Mouse (Mus musculus): ENCODE measurements at regions not wholly inside any gene's neighbourhood (a gene's known extent, or its start where the extent isn't known, plus 50 kb on each side); places are given as distances from the start of the nearest gene placed in this dataset.

DNA sequence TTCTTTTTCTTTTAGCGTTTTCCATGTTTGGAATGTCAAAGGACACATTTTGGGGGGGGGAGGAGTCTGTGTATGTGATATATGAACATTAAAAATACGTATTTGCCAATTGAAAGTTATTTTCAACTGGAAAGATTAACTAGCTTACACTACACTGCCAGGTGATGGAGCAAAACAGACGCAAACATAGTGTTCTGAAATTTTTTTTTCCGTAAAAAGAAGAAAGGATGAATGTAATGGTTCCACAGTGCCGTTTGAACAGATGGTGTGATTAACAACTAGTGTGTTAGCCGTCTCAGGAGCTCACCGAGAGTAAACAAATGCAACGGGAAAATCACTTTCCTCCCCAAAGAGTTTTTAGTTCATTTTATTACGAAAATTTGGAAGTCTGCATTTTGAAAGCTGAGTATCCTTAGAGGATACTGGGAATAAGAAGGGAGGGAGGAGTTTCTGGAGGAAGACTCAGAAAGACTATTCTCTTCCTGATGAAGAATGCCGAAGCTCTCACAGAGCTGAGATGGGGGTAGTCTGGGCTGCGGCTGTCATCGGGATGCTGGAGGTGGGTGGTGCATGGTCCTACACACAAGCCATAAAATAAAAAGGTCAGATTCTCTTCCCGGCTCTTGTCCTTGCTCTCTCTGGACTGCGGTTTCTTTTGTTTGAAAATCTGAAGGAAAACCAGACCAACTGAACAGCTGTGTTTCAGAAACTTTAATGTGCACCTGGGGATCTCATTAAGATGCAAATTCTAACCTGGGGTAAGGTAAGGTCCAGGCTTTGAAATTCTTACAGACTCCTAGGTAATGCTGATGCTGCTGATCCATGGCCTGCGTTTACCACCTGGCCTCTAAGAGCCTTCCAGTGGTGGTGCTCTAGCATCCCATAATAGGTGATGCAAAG is 175.5 kb upstream of the Tank start:
- Histone ChIP-seq H3K27ac (replicated peaks; ENCODE audit: insufficient read depth, low read depth, low read length) (no peak overlapping the region), H3K79me2 (ENCODE audit: control insufficient read depth, insufficient read depth, low read length) (no peaks in the 10 kb centered on the region), H3K4me1 (ENCODE audit: control insufficient read depth, insufficient read depth, low read length) (peaks cover 3% of the 10 kb centered on the region; the same call in 1 of the 2 replicates), H3K36me3 (ENCODE audit: control insufficient read depth, insufficient read depth, low read length) (no peaks in the 10 kb centered on the region), H3K27me3 (ENCODE audit: control insufficient read depth, insufficient read depth, low read length) (no peaks in the 10 kb centered on the region), H3K4me3 (ENCODE audit: insufficient read depth, low read depth, low read length) (no peak overlapping the region), H3K9ac (ENCODE audit: low read depth, low read length) (no peak overlapping the region)
- no peak for TF ChIP-seq CTCF (IDR thresholded peaks at IDR 0.05; ENCODE audit: low read depth, low read length)
- no peak for TF ChIP-seq POLR2A (IDR thresholded peaks at IDR 0.05; ENCODE audit: extremely low read depth, insufficient read depth, low read length)
- 19% methylated on average over 15 of the region's 15 CpGs for WGBS
- DNase-seq (ENCODE audit: extremely low read depth, low read depth, low spot score) = peak; percentile 4

DNA sequence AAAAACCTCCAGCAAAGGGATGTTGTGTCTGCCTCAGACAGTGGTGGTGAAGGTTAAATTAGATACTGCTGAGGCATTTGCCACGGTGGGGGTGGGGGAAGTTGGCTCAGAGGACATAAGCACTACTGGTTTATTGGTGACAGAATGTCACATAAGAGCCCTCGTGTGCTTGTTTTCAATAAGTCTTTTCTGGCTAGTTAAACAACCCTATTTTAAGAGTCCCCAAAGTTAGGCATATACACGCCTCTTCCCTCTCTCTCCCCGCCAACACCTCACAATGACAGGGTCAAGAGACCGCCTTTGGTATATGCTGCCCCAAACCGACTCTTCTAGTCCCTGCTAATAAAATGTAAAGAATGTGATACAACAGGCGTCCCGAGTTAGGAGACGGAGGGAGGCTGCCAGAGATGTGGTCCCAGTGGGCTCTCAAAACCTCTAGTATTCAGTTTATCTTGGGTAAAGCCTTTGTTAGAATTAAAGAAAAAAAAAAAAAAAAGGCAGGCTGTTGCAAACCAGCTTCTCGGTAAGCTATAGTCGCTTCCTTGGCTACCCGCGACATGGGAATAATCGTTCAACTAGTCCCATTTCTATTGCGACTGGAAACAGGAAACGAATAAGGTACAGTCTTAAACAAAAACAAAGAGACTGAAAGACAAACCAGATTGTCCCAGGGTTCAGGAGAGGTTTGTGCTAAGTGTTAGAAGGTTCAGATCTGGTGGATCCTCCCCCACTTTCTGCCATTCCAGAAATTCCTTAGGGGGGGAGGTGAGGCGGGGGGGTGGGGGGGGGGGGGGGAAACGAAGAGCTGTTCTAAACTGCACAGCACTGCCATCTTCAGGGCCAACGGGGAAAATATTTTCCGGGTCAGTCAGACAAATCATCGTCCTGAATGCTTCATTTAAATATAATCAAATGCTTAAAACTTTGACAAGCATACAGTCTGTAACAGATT is 176.5 kb upstream of the Tank start:
- H3K4me3 ChIP-seq (ENCODE audit: insufficient read depth, low read depth, low read length) = peak overlapping the region; percentile 6; the same call in 1 of the 2 replicates
- H3K36me3 ChIP-seq (ENCODE audit: control insufficient read depth, insufficient read depth, low read length) = no peaks in the 10 kb centered on the region
- peaks cover 3% of the 10 kb centered on the region; the same call in 1 of the 2 replicates for H3K4me1 ChIP-seq (ENCODE audit: control insufficient read depth, insufficient read depth, low read length)
- peak; percentile 70 for DNase-seq (ENCODE audit: extremely low read depth, low read depth, low spot score)
- 4% methylated on average over 20 of the region's 21 CpGs for WGBS
- peak overlapping the region; percentile 32 for H3K27ac ChIP-seq (replicated peaks; ENCODE audit: insufficient read depth, low read depth, low read length)
- TF ChIP-seq POLR2A (IDR thresholded peaks at IDR 0.05; ENCODE audit: extremely low read depth, insufficient read depth, low read length) = no peak
- TF ChIP-seq CTCF (IDR thresholded peaks at IDR 0.05; ENCODE audit: low read depth, low read length) = peak; percentile 39
- no peaks in the 10 kb centered on the region for H3K27me3 ChIP-seq (ENCODE audit: control insufficient read depth, insufficient read depth, low read length)
- peak overlapping the region; percentile 33; the same call in 1 of the 2 replicates for H3K9ac ChIP-seq (ENCODE audit: low read depth, low read length)
- no peaks in the 10 kb centered on the region for H3K79me2 ChIP-seq (ENCODE audit: control insufficient read depth, insufficient read depth, low read length)

DNA sequence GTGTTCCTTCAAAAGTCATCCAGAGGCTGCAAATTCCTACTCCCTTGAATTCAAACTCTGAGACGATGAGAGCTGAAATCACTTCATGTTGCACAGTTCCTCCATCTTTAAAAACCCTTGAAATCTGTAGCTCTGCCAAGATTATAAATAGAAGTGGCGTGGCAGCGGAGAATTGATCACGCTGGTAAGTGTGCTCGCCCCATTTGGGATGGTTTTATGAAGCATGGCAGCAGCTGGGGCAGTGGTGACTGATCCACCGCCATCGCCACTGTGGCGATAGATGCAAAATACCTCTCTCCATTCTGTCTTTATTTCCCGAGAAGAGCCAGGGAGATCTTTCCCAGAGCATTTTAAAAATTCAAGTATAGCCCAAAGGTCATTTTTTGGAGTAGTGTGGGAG is 179.8 kb upstream of the Tank start:
- Histone ChIP-seq H3K79me2 (ENCODE audit: control insufficient read depth, insufficient read depth, low read length) (no peaks in the 10 kb centered on the region), H3K36me3 (ENCODE audit: control insufficient read depth, insufficient read depth, low read length) (no peaks in the 10 kb centered on the region), H3K4me1 (ENCODE audit: control insufficient read depth, insufficient read depth, low read length) (peaks cover 3% of the 10 kb centered on the region; the same call in 1 of the 2 replicates), H3K27ac (replicated peaks; ENCODE audit: insufficient read depth, low read depth, low read length) (no peak overlapping the region), H3K4me3 (ENCODE audit: insufficient read depth, low read depth, low read length) (no peak overlapping the region), H3K27me3 (ENCODE audit: control insufficient read depth, insufficient read depth, low read length) (no peaks in the 10 kb centered on the region), H3K9ac (ENCODE audit: low read depth, low read length) (no peak overlapping the region)
- TF ChIP-seq CTCF (IDR thresholded peaks at IDR 0.05; ENCODE audit: low read depth, low read length) (no peak), POLR2A (IDR thresholded peaks at IDR 0.05; ENCODE audit: extremely low read depth, insufficient read depth, low read length) (no peak)
- DNase-seq (ENCODE audit: extremely low read depth, low read depth, low spot score) = no peak
- 84% methylated on average over 9 of the region's 9 CpGs for WGBS

GRCm38 (mm10) chr2:61389622-61390021 is 188.8 kb upstream of the Tank start:
- Histone ChIP-seq H3K27me3 (ENCODE audit: control insufficient read depth, insufficient read depth, low read length) (no peaks in the 10 kb centered on the region), H3K4me1 (ENCODE audit: control insufficient read depth, insufficient read depth, low read length) (no peaks in the 10 kb centered on the region), H3K4me3 (ENCODE audit: insufficient read depth, low read depth, low read length) (no peak overlapping the region), H3K9ac (ENCODE audit: low read depth, low read length) (no peak overlapping the region), H3K36me3 (ENCODE audit: control insufficient read depth, insufficient read depth, low read length) (no peaks in the 10 kb centered on the region), H3K27ac (replicated peaks; ENCODE audit: insufficient read depth, low read depth, low read length) (no peak overlapping the region), H3K79me2 (ENCODE audit: control insufficient read depth, insufficient read depth, low read length) (no peaks in the 10 kb centered on the region)
- no peak for TF ChIP-seq POLR2A (IDR thresholded peaks at IDR 0.05; ENCODE audit: extremely low read depth, insufficient read depth, low read length)
- no peak for TF ChIP-seq CTCF (IDR thresholded peaks at IDR 0.05; ENCODE audit: low read depth, low read length)
- DNase-seq (ENCODE audit: extremely low read depth, low read depth, low spot score) = no peak

GRCm38 (mm10) chr2:61389207-61389606 is 189.2 kb upstream of the Tank start:
- WGBS = 62% methylated on average over 1 of the region's 1 CpGs
- TF ChIP-seq POLR2A (IDR thresholded peaks at IDR 0.05; ENCODE audit: extremely low read depth, insufficient read depth, low read length) (no peak), CTCF (IDR thresholded peaks at IDR 0.05; ENCODE audit: low read depth, low read length) (no peak)
- no peaks in the 10 kb centered on the region for H3K36me3 ChIP-seq (ENCODE audit: control insufficient read depth, insufficient read depth, low read length)
- H3K9ac ChIP-seq (ENCODE audit: low read depth, low read length) = no peak overlapping the region
- no peaks in the 10 kb centered on the region for H3K4me1 ChIP-seq (ENCODE audit: control insufficient read depth, insufficient read depth, low read length)
- no peak for DNase-seq (ENCODE audit: extremely low read depth, low read depth, low spot score)
- H3K4me3 ChIP-seq (ENCODE audit: insufficient read depth, low read depth, low read length) = no peak overlapping the region
- no peak overlapping the region for H3K27ac ChIP-seq (replicated peaks; ENCODE audit: insufficient read depth, low read depth, low read length)
- no peaks in the 10 kb centered on the region for H3K27me3 ChIP-seq (ENCODE audit: control insufficient read depth, insufficient read depth, low read length)
- no peaks in the 10 kb centered on the region for H3K79me2 ChIP-seq (ENCODE audit: control insufficient read depth, insufficient read depth, low read length)
